Mouse (Mus musculus): ENCODE measurements around the gene Sptbn1. TPM values are rescaled to one million over a fixed set of nuclear protein-coding genes. Genes with fewer than 3 reads are reported as not detected.
"Not testable (repeated sequence)": the region's sequence is repeated elsewhere in the genome, so short reads cannot be mapped to it uniquely, and the experiment has no call there.

Gene Sptbn1
- polyA plus RNA-seq, 1 experiment from 2014 or later: 159 TPM

GRCm38 (mm10) chr11:30257812-30258211 lies 10.2 kb downstream of the Sptbn1 start:
- H3K36me3 ChIP-seq (ENCODE audit: control insufficient read depth, insufficient read depth): no peaks in the 10 kb centered on the region
- no peak overlapping the region for H3K4me3 ChIP-seq (replicated peaks; ENCODE audit: low read length)
- H3K4me2 ChIP-seq (ENCODE audit: low read length): no peak overlapping the region
- no peak for ATAC-seq
- 60% methylated on average over 1 of the region's 1 CpGs for WGBS
- H3K9me3 ChIP-seq (ENCODE audit: control insufficient read depth, low read length): no peaks in the 10 kb centered on the region
- peaks cover 5% of the 10 kb centered on the region; the same call in 1 of the 2 replicates for H3K4me1 ChIP-seq (replicated peaks; ENCODE audit: control insufficient read depth, insufficient read depth, low read length)
- H3K27ac ChIP-seq (ENCODE audit: low read length): no peak overlapping the region
- H3K27me3 ChIP-seq (replicated peaks; ENCODE audit: control insufficient read depth, insufficient read depth, low read length): no peaks in the 10 kb centered on the region
- no peak overlapping the region for H3K9ac ChIP-seq (replicated peaks; ENCODE audit: low read depth, low read length)

GRCm38 (mm10) chr11:30257085-30257484 lies 10.9 kb downstream of the Sptbn1 start:
- Histone ChIP-seq H3K9ac (replicated peaks; ENCODE audit: low read depth, low read length) (no peak overlapping the region), H3K27ac (ENCODE audit: low read length) (no peak overlapping the region), H3K36me3 (ENCODE audit: control insufficient read depth, insufficient read depth) (no peaks in the 10 kb centered on the region), H3K27me3 (replicated peaks; ENCODE audit: control insufficient read depth, insufficient read depth, low read length) (no peaks in the 10 kb centered on the region), H3K4me1 (replicated peaks; ENCODE audit: control insufficient read depth, insufficient read depth, low read length) (peaks cover 5% of the 10 kb centered on the region; the same call in 1 of the 2 replicates), H3K4me2 (ENCODE audit: low read length) (no peak overlapping the region), H3K9me3 (ENCODE audit: control insufficient read depth, low read length) (no peaks in the 10 kb centered on the region), H3K4me3 (replicated peaks; ENCODE audit: low read length) (no peak overlapping the region)
- ATAC-seq: no peak

- Histone ChIP-seq H3K27ac (ENCODE audit: low read length) (no peak overlapping the region), H3K27me3 (replicated peaks; ENCODE audit: control insufficient read depth, insufficient read depth, low read length) (no peaks in the 10 kb centered on the region), H3K4me1 (replicated peaks; ENCODE audit: control insufficient read depth, insufficient read depth, low read length) (peaks cover 8% of the 10 kb centered on the region), H3K9ac (replicated peaks; ENCODE audit: low read depth, low read length) (no peak overlapping the region), H3K4me3 (replicated peaks; ENCODE audit: low read length) (no peak overlapping the region), H3K36me3 (ENCODE audit: control insufficient read depth, insufficient read depth) (no peaks in the 10 kb centered on the region), H3K9me3 (ENCODE audit: control insufficient read depth, low read length) (no peaks in the 10 kb centered on the region), H3K4me2 (ENCODE audit: low read length) (no peak overlapping the region)
- 73% methylated on average over 5 of the region's 5 CpGs for WGBS
- ATAC-seq: no peak
These were observed 11.5 kb downstream of the Sptbn1 start for GRCm38 (mm10) chr11:30256491-30256890.

DNA sequence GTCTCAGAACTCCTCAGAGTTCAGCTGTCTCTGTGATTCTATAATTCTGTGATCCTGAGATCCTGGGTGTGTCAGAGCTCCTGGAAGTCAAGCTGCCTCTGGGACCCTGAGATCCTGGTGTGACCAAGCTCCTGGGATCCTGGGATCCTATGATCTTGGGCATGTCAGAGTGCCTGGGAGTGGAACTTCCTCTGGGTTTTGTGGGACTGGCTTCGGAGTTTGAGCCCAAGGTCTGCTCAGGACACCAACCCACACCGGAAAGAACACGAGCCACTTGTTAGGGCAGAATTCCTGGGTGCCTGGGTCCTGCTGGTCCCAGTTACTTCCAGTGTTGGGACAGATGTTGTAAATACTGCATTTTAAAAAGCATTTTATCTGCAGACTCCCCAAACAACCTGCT lies 12.8 kb downstream of the Sptbn1 start:
- not testable (repeated sequence) for H3K27me3 ChIP-seq (replicated peaks; ENCODE audit: control insufficient read depth, insufficient read depth, low read length); H3K4me2 ChIP-seq (ENCODE audit: low read length); H3K4me1 ChIP-seq (replicated peaks; ENCODE audit: control insufficient read depth, insufficient read depth, low read length); H3K4me3 ChIP-seq (replicated peaks; ENCODE audit: low read length); H3K9me3 ChIP-seq (ENCODE audit: control insufficient read depth, low read length); H3K36me3 ChIP-seq (ENCODE audit: control insufficient read depth, insufficient read depth); ATAC-seq; H3K27ac ChIP-seq (ENCODE audit: low read length); H3K9ac ChIP-seq (replicated peaks; ENCODE audit: low read depth, low read length)
- WGBS: 92% methylated on average over 3 of the region's 3 CpGs

DNA sequence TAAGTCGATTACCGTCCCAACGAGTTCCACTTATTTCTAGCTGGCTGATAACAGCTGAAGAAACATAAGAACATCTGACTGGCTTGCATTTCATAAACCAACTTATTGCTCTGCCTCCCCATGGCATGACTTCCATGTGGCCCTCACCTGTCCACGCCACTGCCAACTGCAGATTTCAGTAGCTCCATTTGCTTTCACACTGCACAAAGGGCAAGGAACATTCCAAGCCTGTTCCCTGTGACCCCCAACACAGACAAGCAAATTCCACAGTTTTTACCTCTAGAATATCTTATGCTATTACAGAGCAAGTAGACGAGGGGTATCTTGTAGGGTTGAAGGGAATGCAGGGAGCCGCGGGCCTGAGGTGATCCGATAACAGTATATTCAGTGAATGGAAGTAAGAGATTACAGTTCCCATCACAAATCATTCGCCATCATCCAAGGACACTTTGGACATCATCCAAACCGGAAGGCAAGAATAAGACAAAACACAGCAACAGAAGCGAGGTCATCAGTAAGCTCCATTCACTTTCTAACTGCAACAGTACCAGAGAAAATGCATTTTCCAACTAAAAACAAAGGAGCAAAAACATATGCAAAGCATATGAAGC lies 16.6 kb downstream of the Sptbn1 start:
- ATAC-seq: no peak

DNA sequence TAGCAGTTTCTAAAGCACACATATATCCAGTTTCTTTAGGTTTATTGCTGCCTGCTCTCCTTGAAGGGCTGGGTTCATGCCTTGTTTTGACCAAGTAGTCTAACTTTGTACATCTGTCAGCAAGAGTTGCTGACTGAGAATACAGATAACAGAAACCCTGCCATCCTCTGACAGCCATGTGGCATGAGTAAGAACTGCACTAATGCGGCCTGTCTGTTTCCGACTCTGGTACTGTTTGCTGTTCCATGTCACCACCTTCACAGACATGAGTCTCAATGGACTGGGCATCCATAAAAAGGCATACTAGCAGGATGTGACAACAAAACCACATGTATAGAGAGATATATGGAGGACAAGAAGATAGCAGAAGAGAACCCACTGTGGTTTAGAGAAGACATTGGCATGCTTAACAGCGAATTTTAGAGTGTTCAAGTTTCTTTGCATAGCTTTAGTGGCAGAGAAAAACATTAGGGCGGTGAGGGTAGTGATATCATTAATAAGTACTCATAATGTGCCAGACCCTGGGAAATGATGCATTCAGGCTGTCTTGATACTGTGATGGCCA lies 18.4 kb downstream of the Sptbn1 start:
- 86% methylated on average over 4 of the region's 4 CpGs for WGBS
- no peak overlapping the region for H3K4me3 ChIP-seq (replicated peaks; ENCODE audit: low read length)

More for the DNA sequence above, 16.6 kb downstream of the Sptbn1 start:
- Histone ChIP-seq H3K4me1 (replicated peaks; ENCODE audit: control insufficient read depth, insufficient read depth, low read length) (peaks cover 4% of the 10 kb centered on the region; the same call in 1 of the 2 replicates), H3K4me2 (ENCODE audit: low read length) (no peak overlapping the region), H3K9me3 (ENCODE audit: control insufficient read depth, low read length) (no peaks in the 10 kb centered on the region), H3K27me3 (replicated peaks; ENCODE audit: control insufficient read depth, insufficient read depth, low read length) (no peaks in the 10 kb centered on the region), H3K27ac (ENCODE audit: low read length) (no peak overlapping the region), H3K9ac (replicated peaks; ENCODE audit: low read depth, low read length) (no peak overlapping the region), H3K4me3 (replicated peaks; ENCODE audit: low read length) (no peak overlapping the region), H3K36me3 (ENCODE audit: control insufficient read depth, insufficient read depth) (no peaks in the 10 kb centered on the region)
- WGBS: 85% methylated on average over 11 of the region's 11 CpGs

DNA sequence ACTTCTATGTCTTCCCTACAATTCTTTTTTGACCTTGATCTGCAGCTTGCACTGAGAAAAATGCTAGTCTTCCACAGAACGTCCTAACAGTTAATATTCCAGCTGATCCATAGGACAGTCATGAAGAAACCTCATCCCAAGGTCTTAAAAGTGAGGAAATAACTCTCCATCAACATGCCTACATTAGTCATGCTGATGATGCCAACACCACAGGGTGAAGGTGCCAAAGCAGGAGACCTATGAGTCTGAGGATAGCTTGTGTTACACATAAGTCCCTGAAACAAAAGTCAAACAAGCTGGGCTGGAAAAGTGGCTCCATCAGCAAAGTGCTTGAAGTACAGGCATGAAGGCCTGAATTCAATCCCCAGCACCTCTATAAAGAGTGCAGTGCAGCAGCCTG lies 20.9 kb downstream of the Sptbn1 start:
- Histone ChIP-seq H3K4me1 (replicated peaks; ENCODE audit: control insufficient read depth, insufficient read depth, low read length) (peaks cover 12% of the 10 kb centered on the region), H3K9me3 (ENCODE audit: control insufficient read depth, low read length) (no peaks in the 10 kb centered on the region), H3K4me3 (replicated peaks; ENCODE audit: low read length) (no peak overlapping the region), H3K36me3 (ENCODE audit: control insufficient read depth, insufficient read depth) (no peaks in the 10 kb centered on the region), H3K4me2 (ENCODE audit: low read length) (no peak overlapping the region), H3K27ac (ENCODE audit: low read length) (no peak overlapping the region), H3K9ac (replicated peaks; ENCODE audit: low read depth, low read length) (no peak overlapping the region), H3K27me3 (replicated peaks; ENCODE audit: control insufficient read depth, insufficient read depth, low read length) (no peaks in the 10 kb centered on the region)
- ATAC-seq: no peak
- WGBS: 72% methylated on average over 1 of the region's 1 CpGs

More for the DNA sequence above, 18.4 kb downstream of the Sptbn1 start:
- ATAC-seq: no peak
- Histone ChIP-seq H3K27ac (ENCODE audit: low read length) (no peak overlapping the region), H3K4me1 (replicated peaks; ENCODE audit: control insufficient read depth, insufficient read depth, low read length) (peaks cover 4% of the 10 kb centered on the region; the same call in 1 of the 2 replicates), H3K36me3 (ENCODE audit: control insufficient read depth, insufficient read depth) (no peaks in the 10 kb centered on the region), H3K9me3 (ENCODE audit: control insufficient read depth, low read length) (no peaks in the 10 kb centered on the region), H3K4me2 (ENCODE audit: low read length) (no peak overlapping the region), H3K9ac (replicated peaks; ENCODE audit: low read depth, low read length) (no peak overlapping the region), H3K27me3 (replicated peaks; ENCODE audit: control insufficient read depth, insufficient read depth, low read length) (no peaks in the 10 kb centered on the region)

DNA sequence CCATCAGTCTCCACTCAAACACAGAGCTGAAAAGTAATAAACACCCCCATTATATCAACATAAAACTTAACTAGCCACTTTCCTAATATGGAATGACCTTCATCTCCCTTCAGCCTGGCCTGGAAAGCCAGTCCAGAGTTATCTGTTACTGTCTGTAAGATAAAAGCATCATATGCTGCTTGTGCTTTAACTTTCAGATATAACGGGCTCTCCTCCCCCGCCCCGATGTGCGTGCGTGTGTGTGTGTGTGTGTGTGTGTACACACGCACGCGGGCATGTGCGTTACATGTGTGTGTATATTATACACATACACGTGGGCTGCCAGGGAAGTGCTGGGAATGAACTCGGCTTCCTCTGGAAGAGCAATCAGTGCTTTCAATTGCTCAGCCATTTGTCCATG lies 21.8 kb downstream of the Sptbn1 start:
- 88% methylated on average over 11 of the region's 11 CpGs for WGBS
- H3K9me3 ChIP-seq (ENCODE audit: control insufficient read depth, low read length): no peaks in the 10 kb centered on the region
- no peak overlapping the region for H3K9ac ChIP-seq (replicated peaks; ENCODE audit: low read depth, low read length)
- no peaks in the 10 kb centered on the region for H3K36me3 ChIP-seq (ENCODE audit: control insufficient read depth, insufficient read depth)
- no peak overlapping the region for H3K27ac ChIP-seq (ENCODE audit: low read length)
- ATAC-seq: no peak
- H3K4me3 ChIP-seq (replicated peaks; ENCODE audit: low read length): no peak overlapping the region
- no peaks in the 10 kb centered on the region for H3K27me3 ChIP-seq (replicated peaks; ENCODE audit: control insufficient read depth, insufficient read depth, low read length)
- no peak overlapping the region for H3K4me2 ChIP-seq (ENCODE audit: low read length)
- peaks cover 8% of the 10 kb centered on the region for H3K4me1 ChIP-seq (replicated peaks; ENCODE audit: control insufficient read depth, insufficient read depth, low read length)

DNA sequence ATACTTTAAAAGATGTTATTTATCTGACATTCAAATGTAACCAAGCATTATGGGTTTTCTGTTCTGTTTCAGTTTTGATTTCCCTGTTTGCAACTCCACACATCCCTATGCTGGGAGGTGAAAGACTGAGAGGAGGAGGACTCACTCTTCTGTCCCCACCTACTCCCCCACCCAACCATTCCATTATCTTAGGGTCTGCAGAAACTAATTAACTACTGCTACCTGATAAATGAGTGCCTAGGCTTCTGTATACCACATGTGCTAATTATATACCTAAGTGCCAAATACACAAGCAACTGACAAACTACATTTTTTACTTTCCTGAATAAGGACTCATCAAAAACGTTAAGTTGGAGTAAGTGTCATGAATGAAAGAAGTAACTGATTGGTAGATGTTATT lies 23.8 kb downstream of the Sptbn1 start:
- Histone ChIP-seq H3K9me3 (ENCODE audit: control insufficient read depth, low read length) (no peaks in the 10 kb centered on the region), H3K4me2 (ENCODE audit: low read length) (no peak overlapping the region), H3K27ac (ENCODE audit: low read length) (no peak overlapping the region), H3K4me3 (replicated peaks; ENCODE audit: low read length) (no peak overlapping the region), H3K36me3 (ENCODE audit: control insufficient read depth, insufficient read depth) (no peaks in the 10 kb centered on the region), H3K27me3 (replicated peaks; ENCODE audit: control insufficient read depth, insufficient read depth, low read length) (no peaks in the 10 kb centered on the region), H3K4me1 (replicated peaks; ENCODE audit: control insufficient read depth, insufficient read depth, low read length) (peaks cover 8% of the 10 kb centered on the region), H3K9ac (replicated peaks; ENCODE audit: low read depth, low read length) (no peak overlapping the region)
- 29% methylated on average over 1 of the region's 1 CpGs for WGBS
- no peak for ATAC-seq

All from forebrain, embryonic 16.5 days (tissue).